Mouse (Mus musculus) thymus, postnatal 25 days (tissue): ENCODE data around the gene Olfr1317.

ENCODE experiments used
- DNase-seq: peaks from one replicate; pipeline ENCODE4 v3.0.0; 2022

The Olfr1317 gene

DNA sequence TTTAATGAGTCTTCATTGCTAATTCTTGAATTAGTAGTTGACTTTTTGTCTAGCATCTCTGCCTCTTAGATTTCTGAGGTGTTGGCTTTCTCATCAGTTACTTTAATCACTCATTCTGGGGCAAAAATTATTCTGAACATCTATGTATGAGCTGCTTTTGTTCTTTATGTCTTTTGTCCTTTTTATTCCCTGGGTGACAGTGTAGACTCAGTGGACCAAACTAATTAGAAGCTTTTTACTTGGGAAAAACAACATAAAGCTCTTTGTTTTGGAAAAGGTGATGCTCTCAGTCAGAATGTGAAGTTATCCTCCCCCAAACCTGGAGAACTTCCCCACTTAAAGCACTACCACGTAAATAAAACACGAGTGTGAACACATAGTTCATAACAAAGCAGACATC, at the start of gene Olfr1317:
Gene Olfr1317, plus strand, starts transcription at position 301 of the 400 bp plus-strand sequence.
- no peak for DNase-seq

DNA sequence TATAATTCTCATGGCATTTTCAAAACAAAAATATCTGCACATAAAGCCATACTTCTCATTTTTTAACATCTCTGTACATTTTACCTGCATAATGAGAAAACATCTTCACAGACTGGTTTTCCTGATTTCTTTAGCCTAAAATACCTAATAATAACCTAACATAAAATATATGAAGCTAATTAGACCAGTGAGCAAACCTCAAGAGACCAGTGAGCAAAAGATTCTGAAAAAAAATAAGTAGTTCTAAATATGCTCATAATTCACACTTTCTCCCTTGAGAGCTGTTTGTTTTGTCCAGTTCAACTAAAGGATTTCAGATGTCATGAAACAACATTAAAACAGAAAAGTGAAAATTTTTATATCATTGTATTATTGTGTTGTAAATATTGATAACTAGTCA, 43.4 kb upstream of the Olfr1317 start, which contains the start of gene Olfr1314:
Gene Olfr1314, minus strand, starts transcription at position 101 of the 400 bp plus-strand sequence.
- DNase-seq, result no peak

GRCm38 (mm10) chr2:112115340-112115739, 24.8 kb upstream of the Olfr1317 start, which contains the start of gene Olfr1315-ps1:
Olfr1315-ps1 (minus strand) TSS chr2:112115440.
- DNase-seq, result no peak

- DNase-seq, result no peak
Measured at GRCm38 (mm10) chr2:112134877-112135276, 5.3 kb upstream of the Olfr1317 start, which contains the start of gene Olfr1316. Olfr1316 (minus strand) TSS chr2:112134977.

DNA sequence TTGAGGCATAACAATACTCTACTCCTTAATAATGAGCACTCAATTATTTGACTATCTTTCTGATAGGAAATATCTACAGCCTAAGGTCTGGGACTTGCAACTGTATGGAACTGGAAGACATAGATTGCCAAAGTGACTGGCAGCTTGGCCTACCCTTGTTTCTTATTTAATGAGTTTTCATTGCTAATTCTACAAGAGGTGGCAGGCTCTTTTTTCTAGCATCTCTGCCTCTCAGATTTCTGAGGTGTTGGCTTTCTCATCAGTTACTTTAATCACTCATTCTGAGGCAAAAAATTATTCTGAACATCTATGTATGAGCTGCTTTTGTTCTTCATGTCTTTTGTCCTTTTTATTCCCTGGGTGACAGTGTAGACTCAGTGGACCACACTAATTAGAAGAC, 13.8 kb downstream of the Olfr1317 start, which contains the start of gene Olfr1318:
Gene Olfr1318, plus strand, starts transcription at position 301 of the 400 bp plus-strand sequence.
- no peak for DNase-seq
